Mouse (Mus musculus) cerebellum, adult 2 months (tissue): ENCODE measurements around the gene Enah.

Experiments used
- CTCF ChIP-seq: fragments of 200-500 bp; IDR thresholded peaks from 2 replicates; pipeline ENCODE4 v1.5.1; 2011; ENCODE audit warnings: low read depth, mild to moderate bottlenecking, control low read depth, low read length, moderate library complexity, borderline replicate concordance; ENCODE audit not compliant: insufficient read depth
- POLR2A ChIP-seq: fragments of 200-500 bp; IDR thresholded peaks from 2 replicates; pipeline ENCODE4 v1.6.1; 2011; ENCODE audit warnings: low read length, control low read depth, borderline replicate concordance; ENCODE audit not compliant: insufficient read depth

GRCm38 (mm10) chr1:181923384-181923783, 96.4 kb downstream of the Enah start:
- TF ChIP-seq CTCF (no peak), POLR2A (no peak)
